Comparison of ENCODE assay signal across 9 mouse cellular contexts in the genomic region with DNA sequence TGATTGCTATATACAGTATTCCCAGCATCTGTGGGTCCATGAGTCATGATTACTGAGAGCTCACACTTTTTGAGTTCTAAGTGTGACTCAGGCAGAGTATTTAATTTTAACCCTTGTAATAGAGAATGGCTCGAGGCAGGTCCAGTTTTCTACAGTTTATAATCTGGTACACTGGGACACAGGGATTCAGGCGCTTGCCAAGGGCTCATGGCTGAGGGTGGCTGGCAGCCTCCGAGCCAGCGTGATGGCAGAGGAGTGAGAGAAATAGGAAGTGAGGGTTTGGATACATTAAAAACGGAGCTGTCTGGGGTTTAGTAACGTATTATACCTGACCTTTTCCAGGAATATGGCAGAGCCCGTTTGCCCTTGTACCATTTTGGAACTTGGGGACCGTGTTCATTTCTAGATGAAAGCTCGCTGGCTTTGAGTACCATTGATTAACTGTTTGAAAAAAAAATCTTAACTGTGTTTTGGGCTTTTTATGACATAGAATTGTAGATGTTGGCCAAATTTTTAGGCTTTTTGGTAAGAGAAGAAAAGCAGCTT. TPM values are rescaled to one million over a fixed set of nuclear protein-coding genes. Genes with fewer than 3 reads are reported as not detected.
DNase-seq lines count a peak whose midpoint lies in the region; ATAC-seq lines count a peak whose summit lies in the region.
"Had no signal": no experiment of that assay in that cellular context is flagged by ENCODE, and none has a peak within 500 bp of the region (broad histone marks: within the 10 kb centered on the region; RNA-seq: fewer than 3 reads in every experiment).

No protein-coding gene starts in this region.

- DNase-seq in cerebellum, postnatal 10 days = peak; percentile 63 to 67
- DNase-seq in cerebellum, adult 11-12 months = no peak
- peak; percentile 28 to 32 for DNase-seq in right cerebral cortex, adult 2 months (ENCODE audit: low spot score in 2 of 2)
- no peak for DNase-seq in right cerebral cortex, postnatal 25 days
- DNase-seq in midbrain, embryonic 11.5 days (ENCODE audit: low spot score, missing footprints) = peak; percentile 91
- DNase-seq in layer of hippocampus, adult 8-10 months (ENCODE audit: low spot score in 2 of 2) = no peak
- DNase-seq in left cerebral cortex, postnatal 10 days (ENCODE audit: extremely low spot score in 1 of 2, low spot score in 2 of 2) = no peak
- DNase-seq: gastrocnemius, postnatal 25 days had no signal

- H3K4me1 ChIP-seq in midbrain, embryonic 11.5 days (ENCODE audit: control insufficient read depth, insufficient read depth, low read length) = peaks cover 17% of the 10 kb centered on the region

- H3K4me3 ChIP-seq in midbrain, embryonic 11.5 days (ENCODE audit: low read depth, low read length) = peak overlapping the region; percentile 30

- H3K36me3 ChIP-seq in midbrain, embryonic 11.5 days (ENCODE audit: control insufficient read depth, insufficient read depth, low read length) = no peaks in the 10 kb centered on the region

- WGBS in midbrain, embryonic 11.5 days = 11% methylated on average over 9 of the region's 9 CpGs

- peaks cover 35% of the 10 kb centered on the region for H3K27me3 ChIP-seq in midbrain, embryonic 11.5 days (ENCODE audit: control insufficient read depth, insufficient read depth, low read length)

- H3K4me2 ChIP-seq in midbrain, embryonic 11.5 days = peak overlapping the region; percentile 57

- H3K9ac ChIP-seq in midbrain, embryonic 11.5 days (ENCODE audit: low read length) = peak overlapping the region; percentile 55; the same call in 1 of the 2 replicates

- ATAC-seq in midbrain, embryonic 11.5 days (ENCODE audit: low FRiP score) = no peak
- ATAC-seq in CD4-positive, CD25-positive, alpha-beta regulatory T cell, adult 4 months = no peak

- no peak overlapping the region for H3K27ac ChIP-seq in midbrain, embryonic 11.5 days (ENCODE audit: low read depth, low read length)

- intact Hi-C loops in left cerebral cortex, postnatal 10 days (cut with DNase I) = loop anchor here (5.0 kb wide), 1 partner anchor 180 kb away; no protein-coding TSS in a partner anchor

- no peaks in the 10 kb centered on the region for H3K9me3 ChIP-seq in midbrain, embryonic 11.5 days (ENCODE audit: control insufficient read depth, low read length)

RNA-seq across cellular contexts. Expression of gene Nptx2, which starts 1.7 kb away (rescaled TPM):
- polyA plus RNA-seq in midbrain, embryonic 11.5 days (2014; fragmentation: Nextera tagmentation; extraction: Ambion mirVana) = 1.8 and 1.9 TPM in 2 replicates
- not detected for polyA plus RNA-seq in CD4-positive, CD25-positive, alpha-beta regulatory T cell, adult 4 months (2017; shearing (Covaris generic))
- total RNA-seq in layer of hippocampus, adult 8-10 months (2022) = 10 to 100 TPM; 25.5 to 34.3 (median 31.0) TPM
- total RNA-seq in left cerebral cortex, postnatal 10 days (2021) = 10 to 100 TPM; 30.5 to 33.5 TPM

Comparison
In these comparisons a context has a peak if more than half of its experiments do, and no peak if none do; other contexts are left out.
1. DNase-seq: peak in cerebellum, postnatal 10 days (2 of 2), right cerebral cortex, adult 2 months (2 of 2) and midbrain, embryonic 11.5 days (single experiment); none in cerebellum, adult 11-12 months (single experiment), right cerebral cortex, postnatal 25 days (single experiment), layer of hippocampus, adult 8-10 months (0 of 2) and left cerebral cortex, postnatal 10 days (0 of 2).